Mouse (Mus musculus) adrenal gland, adult (tissue): ENCODE measurements at regions not wholly inside any gene's neighbourhood (a gene's known extent, or its start where the extent isn't known, plus 50 kb on each side); places are given as distances from the start of the nearest gene placed in this dataset.

Source experiments
- DNase-seq, 2 experiments: peaks; one replicate each; pipeline ENCODE4 v3.0.0; 2022 to 2023; ENCODE audit warnings: low spot score in 1 of 2; ENCODE audit not compliant: inconsistent age in 2 of 2

GRCm38 (mm10) chr12:42987018-42987606 lies 1223.0 kb downstream of the Dnajb9 start:
- DNase-seq: peak; percentile 9 to 30

GRCm38 (mm10) chr12:42986505-42986904 lies 1223.6 kb downstream of the Dnajb9 start:
- DNase-seq: no peak

GRCm38 (mm10) chr12:42986096-42986495 lies 1224.0 kb downstream of the Dnajb9 start:
- DNase-seq: no peak

- DNase-seq: no peak
These were observed 1231.3 kb downstream of the Dnajb9 start for GRCm38 (mm10) chr12:42978828-42979227.

GRCm38 (mm10) chr12:42972766-42973165 lies 1237.4 kb downstream of the Dnajb9 start:
- DNase-seq: peak; percentile 11 to 64

GRCm38 (mm10) chr12:42961535-42961934 lies 1248.6 kb downstream of the Dnajb9 start:
- no peak for DNase-seq

GRCm38 (mm10) chr12:42947961-42948360 lies 1262.2 kb downstream of the Dnajb9 start:
- no peak for DNase-seq

GRCm38 (mm10) chr12:42914374-42914773 lies 1295.8 kb downstream of the Dnajb9 start:
- no peak for DNase-seq
